Mouse (Mus musculus): ENCODE data around the gene Ccdc114.

Ccdc114 gene

GRCm38 (mm10) chr7:45988344-45988743, 64.5 kb downstream of the Ccdc114 start:
- DNase-seq: no peak

- no peak for DNase-seq
Observed at GRCm38 (mm10) chr7:45992470-45992869, 68.6 kb downstream of the Ccdc114 start.
